Mouse (Mus musculus) right cerebral cortex, postnatal 25 days (tissue): ENCODE measurements around the gene Dennd5b.
A peak's percentile ranks its signal among the peaks of the same experiment; 100 is the strongest.
"Not testable (repeated sequence)": the region's sequence is repeated elsewhere in the genome, so short reads cannot be mapped to it uniquely, and the experiment has no call there.

Source experiments
- DNase-seq: peaks from one replicate; pipeline ENCODE4 v3.0.0; 2022

Dennd5b gene

DNA sequence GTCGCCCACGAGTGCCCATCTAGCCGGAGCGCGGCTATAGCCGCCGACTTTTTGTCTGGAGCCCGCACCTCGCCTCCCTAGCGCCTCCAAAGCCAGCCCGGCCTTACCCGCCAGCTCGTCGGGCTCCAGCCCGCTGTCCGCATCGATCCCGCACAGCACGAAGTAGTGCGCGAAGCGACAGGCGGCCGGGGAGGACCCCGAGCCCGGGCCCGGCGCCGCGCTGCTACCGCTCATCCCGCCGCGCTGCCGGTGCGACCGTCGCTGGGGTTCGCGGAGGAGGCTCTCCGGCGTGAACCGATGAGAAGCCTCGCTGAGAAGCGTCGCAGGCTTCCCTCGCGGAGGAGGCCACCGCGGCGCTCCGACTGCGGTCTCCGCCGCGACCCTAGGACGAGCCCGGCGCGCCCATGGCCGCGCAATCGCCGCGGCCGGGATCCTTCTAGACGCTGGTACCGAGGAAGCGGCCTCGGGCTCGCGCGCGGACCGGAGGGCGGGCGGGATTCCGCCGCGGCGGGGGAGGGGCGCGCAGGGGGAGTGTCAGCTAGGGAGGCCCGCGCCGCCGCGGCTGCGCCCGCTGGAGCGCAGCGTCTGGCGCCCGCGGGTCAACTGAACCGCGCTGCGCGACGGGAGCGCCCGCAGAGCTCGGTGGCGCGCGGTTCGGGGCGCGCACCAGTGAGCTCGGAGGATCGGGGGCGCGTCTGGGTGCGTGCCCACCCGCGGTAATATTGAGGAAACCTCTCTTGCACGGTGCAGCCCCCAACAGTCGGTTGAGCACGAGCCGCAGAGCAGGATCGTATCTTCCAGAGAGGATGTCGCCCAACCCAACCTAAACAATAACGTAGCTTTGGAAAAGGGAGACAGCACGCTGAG lies at the start of gene Dennd5b:
TSS of gene Dennd5b (minus strand) at position 605 of the 867 bp plus-strand sequence.
- DNase-seq = peak; percentile 87

DNA sequence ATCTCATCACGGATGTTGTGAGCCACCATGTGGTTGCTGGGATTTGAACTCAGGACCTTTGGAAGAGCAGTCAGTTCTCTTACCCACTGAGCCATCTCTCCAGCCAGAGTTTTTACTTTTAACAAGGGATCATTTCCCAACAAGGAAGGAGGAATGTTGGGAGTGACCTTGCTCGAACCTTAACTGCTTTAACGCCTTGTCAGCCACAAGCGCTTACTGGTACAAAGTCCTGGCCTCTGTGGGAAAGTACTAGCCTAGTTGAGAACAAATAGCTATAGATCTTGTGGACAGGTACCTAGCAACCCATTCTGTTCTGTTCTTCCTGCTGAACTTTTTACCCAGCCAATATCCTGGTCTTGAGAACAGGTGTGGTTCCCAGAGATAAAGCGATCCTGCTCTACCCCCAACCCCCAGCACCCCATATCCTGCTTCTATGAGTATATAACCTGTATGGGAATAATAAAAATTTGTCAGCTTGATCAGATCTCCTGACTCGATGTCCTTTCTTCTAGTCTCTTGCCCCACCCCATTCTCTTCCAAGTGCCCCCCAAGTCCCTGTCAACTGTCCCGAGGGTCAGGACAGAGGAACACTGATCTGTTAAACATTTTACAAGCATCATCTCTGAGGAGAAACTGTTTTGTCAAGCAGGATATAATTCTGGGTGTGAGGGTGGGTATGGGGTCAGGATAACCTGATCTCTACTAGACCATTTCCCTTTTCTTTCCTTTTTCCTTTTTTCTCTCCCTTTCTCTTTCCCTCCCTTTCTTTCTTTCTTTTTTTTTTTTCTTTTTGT lies 47.2 kb upstream of the Dennd5b start:
- DNase-seq = no peak

DNA sequence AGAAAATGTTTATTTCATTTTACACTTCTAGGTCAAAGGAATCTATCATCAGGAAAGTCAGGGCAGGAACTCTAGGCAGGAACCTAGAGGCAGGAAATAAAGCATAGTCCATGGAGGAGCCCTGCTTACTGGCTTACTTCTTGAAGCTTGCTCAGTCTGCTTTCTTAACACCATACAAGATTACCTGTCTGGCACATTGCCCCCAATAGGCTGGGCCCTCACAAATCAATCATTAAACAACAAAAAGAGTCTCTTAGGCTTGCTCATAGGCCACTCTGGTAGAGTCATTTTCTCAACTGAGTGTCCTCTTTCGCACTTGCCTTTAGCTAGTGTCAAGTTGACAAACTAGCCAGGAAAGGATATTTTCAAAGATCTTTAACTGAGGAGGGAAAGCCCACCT lies 43.7 kb upstream of the Dennd5b start:
- no peak for DNase-seq

DNA sequence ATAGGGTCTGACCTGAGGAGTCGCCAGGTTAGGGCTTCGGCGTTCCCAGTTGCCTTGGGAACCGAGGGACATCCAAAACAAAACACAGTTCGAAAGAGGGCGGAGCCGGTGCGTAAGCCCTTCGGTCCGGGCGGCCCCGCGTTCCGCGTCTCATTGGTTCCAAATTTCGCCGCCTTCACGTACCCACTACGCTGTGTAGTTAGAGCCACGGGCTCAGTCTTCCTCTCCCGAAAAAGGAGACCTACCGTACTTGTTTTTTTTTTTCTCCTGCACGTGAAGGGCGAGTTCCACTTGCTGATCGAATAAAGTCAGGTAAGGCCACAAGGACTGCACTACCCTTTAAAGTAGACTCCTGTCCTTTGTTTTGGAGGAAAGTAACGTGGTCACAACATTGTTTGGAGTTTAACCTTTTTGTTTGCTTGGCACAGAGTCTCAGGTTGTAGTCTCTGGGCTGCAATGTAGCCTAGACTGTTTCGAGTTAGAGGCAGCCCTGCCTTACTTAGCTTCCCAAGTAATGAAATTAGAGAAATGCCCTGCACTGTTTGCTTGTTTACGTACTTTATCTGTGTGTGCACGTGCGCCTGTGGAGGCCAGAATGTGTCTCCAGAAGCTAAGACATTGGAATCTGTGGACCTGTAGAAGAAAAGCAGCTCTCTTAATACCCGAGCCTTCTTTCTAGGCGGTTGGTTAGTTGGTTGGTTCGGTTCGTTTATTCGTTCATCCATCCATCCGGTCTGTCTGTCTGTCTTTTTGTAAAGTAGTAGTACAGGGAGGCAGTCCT lies 40.1 kb upstream of the Dennd5b start:
- peak; percentile 70 for DNase-seq

DNA sequence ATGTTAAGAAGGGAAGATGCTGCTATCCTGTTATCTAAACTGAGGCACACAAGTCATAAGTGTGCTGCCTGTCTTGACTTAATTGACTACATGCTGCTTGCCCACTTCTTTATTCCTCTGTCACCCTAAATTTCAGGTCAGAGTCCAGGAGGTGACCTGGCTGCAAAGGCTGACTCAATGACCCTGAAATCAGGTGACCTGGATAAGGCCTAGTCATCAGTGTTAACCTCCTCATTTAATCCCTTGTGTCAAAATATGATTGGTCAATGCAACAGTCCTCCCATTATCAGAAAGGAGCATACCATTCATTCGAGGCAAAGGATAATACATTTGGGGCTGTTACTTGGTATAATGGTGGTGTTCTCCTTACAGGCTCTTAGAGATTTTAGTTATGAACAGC lies 38.0 kb upstream of the Dennd5b start, which contains the start of gene Etfbkmt:
TSS of gene Etfbkmt (plus strand) at position 379 of the 400 bp plus-strand sequence.
- DNase-seq = no peak

DNA sequence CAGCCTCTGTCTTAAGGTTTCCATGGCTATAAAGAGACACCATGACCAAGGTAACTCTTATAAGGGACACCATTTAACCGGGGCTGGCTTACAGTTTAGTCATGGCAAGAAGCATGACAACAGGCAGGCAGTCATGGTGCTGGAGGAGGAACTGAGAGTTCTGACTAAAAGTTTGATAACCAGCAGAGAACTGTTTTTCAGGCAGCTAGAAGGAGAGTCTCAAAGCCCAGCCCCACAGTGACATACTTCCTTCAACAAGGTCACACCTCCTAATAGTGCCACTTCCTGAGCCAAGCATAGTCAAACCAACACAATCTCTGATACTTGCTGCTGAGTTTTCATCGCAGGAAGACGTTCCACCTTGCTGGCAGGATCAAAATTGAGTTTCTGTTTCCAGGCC lies 37.5 kb upstream of the Dennd5b start:
- no peak for DNase-seq

DNA sequence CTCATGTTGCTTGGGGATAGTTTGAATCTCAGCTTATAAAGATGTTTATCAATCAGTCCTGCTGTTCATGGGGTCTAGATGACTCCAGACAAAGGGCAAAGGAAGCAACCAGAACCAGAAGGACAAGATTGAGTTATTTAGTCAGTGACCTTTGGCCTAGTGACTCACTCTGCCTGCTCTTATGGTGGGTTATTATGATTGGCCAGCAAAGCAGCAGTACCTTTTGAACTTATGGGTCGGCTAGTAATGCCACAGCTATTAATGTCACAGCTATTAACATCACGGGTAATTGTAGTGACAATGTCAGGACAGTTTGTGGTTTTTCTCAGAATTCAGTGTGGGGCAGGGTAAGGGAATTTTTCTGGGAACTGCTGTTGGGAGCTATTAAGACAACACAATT lies 36.5 kb upstream of the Dennd5b start:
- DNase-seq = no peak

DNA sequence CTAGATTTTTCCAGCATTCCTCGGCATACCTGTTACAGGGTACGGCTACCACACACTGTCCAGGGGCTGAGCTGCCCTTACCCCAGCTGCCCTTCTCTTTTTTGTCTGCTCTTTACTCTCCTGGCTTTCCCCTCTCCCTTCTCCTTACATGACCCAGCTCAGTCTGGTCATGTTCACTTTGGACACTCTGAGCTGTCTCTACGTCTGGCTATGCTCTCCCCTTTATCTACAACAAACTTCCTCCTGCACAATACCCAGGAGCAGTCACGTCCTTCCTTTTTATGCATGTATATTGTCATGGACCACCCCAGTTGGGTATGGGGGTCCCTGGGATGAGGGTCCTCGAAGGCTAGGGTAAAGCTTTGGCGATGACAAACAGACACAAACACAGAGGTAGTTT lies 34.2 kb upstream of the Dennd5b start:
- DNase-seq = no peak

DNA sequence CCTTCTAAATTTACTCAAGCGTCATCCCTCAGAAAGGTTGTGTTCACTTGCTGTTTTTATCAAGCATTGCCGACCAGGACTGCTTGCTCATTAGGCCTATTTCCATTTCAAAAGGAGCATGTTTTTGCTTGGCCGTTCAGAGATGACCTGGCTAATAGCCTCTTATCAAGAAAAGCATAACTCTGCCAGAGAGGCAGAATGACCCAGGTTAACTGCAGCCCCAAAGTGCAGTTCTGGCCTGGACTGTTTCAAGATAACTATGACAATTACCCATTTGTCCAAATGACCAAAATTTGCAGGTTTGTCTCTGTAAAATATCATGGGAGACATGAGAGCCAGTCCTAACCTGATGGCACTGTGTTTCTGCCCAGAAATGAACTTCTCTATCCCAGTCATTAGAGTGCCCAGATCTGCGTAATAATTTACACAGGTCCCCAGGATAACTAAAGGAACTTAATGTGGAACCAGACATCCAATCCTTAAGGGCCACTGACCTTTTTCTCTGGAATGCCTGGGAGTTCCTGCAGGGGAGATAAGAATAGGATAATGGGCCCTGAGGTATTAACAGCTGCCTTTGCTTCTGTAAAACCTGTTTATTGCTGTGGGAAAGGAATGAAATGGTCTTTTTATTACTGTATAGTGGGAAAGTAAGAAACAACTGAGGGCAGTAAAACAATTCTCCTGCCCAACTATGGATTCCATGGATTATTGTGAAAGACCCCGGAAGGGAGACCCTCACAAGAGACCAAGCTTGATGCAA lies 33.1 kb upstream of the Dennd5b start:
- no peak for DNase-seq

DNA sequence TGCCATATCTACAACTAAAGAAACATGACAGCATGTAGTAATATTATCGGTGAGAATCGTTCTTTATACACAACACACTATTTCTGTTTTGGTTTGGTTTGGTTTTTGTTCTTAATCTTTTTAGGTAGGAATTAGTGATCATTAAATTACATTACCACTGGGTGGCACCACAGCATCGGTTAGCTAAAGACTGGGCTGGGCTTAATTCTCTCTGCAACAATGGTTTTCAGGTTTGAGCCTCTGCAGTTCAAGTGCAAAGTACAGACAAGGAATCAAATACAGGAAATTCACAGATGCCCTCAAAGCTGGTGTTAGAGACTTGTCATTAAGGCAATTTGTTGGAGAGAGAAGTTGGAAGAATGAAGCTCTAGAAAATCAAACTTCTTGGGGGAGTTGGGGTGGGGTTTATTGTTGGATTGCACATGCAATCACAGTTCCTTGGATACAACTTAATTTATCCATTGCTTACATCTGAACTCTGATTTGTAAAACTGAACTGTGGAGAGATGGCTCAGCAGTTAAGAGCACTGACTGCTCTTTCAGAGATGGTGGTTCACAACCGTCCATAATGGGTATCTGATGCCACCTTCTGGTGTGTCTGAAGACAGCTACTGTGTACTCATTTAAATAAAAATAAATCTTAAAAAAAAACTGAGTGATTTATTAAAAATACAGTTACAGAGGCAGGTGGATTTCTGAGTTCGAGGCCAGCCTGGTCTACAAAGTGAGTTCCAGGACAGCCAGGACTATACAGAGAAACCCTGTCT lies 31.0 kb upstream of the Dennd5b start:
- DNase-seq = no peak

DNA sequence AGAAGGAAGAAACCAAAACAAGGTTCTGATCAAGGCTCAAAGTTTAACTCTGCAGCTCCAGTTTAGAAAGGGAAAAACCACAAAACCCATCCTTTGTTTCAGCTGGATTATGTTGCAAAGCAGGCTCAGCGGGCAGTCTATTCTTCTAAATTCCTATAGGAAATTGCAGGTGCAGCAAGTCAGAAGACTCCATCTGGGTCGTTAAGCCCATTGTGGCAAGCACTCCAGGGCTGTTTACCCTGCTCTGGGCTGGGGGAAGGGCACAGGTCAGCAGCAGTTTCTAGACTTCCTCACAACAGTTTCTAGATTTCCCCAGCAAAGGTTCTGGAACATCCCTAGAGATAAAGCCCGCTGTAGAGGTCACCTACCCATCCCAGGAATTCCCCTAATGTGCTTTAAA lies 29.6 kb upstream of the Dennd5b start:
- DNase-seq = no peak

DNA sequence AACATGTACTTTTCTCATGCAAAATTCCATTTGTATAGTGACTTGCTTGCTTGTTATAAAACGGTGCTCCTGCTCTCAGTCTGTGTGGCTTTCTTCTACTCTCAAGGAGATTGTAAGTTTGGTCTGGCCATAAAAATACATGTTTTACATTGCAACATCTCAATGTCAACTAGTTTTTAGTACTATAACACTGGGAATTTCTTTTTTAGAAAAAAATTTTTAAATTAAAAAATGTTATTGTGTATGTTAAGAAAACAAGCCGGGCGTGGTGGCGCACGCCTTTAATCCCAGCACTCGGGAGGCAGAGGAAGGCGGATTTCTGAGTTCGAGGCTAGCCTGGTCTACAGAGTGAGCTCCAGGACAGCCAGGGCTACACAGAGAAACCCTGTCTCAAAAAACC lies 28.4 kb upstream of the Dennd5b start, which contains the start of gene Gm10203:
TSS of gene Gm10203 (plus strand) at position 301 of the 400 bp plus-strand sequence.
- DNase-seq = not testable (repeated sequence)

DNA sequence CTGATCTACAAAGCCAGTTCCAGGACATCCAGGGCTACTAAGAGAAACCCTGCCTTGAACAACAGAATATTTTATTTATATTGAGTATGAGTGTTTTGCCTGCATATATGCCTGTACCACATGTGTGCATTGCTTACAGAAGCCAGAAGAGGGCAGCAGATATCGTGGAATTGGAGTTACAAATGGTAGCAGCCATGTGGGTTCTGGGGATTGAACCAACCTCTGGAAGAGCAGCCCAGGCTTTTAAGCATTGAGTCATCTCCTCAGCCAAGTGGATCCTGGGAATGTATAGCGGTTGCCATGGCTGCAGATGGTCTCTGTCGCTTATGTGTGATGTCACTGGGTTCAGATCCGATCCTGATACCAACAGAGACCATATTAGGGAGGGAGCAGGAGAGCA lies 25.2 kb upstream of the Dennd5b start:
- DNase-seq = no peak

DNA sequence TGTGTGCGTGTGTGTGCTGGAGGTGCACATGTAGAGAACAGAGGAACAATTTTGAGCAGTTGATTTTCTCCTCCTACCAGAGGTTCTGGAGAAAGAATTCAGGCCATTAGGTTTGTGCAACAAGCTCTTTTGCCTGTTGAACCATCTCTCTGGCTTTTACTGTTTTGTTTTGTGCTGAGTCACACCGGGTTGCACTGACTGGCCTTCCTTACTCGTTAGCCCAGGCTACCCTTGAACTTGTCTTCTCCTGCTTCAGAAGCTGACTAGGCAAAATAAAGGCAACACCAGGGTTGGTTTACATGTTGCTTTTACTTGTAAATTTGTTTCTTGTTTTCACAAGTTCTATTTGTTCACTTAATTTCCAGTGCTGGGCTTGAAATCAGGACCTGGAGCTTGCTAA lies 21.6 kb upstream of the Dennd5b start:
- DNase-seq = no peak

DNA sequence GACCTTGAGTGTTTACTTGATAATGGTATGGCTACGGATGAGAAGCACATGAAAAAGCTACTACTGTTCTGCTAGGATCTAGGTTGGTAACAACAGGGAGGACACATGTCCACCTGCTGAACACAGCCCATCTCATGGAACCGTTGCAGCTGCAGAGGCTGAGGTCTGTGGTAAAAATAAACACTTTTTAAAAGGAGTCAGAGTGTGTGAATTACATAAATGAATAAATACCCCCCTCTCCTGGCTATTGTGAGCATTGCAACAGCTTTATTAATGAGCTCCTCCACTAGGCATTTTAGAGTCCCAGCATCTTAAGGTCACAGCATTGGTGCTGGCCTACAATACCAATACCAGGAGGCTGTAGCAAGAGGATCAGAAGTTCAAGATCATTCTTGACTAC lies 18.4 kb upstream of the Dennd5b start:
- no peak for DNase-seq

DNA sequence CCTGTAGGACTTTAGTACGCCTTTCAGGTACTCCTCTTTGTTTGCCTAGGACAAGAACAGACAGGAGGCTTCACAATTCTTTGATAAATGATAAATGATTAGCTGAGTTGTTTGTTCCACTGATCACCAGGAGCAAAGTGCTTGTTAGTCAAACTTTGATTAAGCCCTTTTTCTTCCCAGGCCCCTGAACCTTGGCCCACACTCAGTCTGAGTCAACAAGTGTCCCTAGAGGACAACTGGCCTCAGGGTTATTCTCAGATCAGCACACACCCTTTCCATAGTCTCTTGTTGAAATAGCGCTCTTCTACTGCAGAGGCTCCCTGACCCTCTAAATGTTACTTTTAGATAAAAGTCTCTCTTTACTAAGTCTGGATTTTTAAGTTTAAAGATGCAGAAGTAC lies 17.5 kb upstream of the Dennd5b start:
- DNase-seq = no peak

DNA sequence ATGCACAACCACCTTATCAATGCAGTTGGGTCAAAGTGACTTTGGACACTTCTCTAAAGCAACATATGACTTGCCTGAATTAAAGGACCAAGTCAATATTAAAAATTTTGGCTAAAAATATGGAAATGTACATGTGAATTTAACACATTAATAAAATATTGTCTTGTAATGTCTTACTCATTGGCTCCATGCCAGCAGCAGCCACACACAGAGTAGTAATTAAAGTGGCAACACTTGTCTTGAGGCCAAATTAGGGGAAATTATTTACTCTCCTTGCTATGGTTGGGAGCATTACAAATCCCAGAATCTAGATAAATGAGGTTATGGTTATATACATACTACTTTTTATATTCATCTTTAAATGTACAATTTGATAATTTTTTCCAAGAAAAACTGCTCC lies 15.5 kb upstream of the Dennd5b start:
- no peak for DNase-seq

DNA sequence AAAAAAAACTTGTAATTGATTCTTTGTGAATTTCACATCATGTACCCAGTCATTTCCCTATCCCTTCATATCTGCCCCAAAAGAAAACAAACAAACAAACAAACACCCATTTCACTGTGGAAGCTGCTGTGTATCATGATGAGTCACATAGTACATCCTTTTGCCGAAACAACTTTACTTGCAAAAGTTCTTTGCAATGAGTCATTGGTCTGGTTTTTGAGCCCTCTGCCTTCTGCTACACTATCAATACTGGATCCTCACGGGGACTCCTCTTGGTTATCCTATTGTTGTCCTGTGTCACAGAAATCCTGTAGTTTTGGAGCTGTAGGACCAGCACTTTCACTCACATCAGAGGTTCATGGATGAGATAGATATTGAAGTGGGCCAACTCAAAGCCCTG lies 7.4 kb upstream of the Dennd5b start:
- DNase-seq = no peak

DNA sequence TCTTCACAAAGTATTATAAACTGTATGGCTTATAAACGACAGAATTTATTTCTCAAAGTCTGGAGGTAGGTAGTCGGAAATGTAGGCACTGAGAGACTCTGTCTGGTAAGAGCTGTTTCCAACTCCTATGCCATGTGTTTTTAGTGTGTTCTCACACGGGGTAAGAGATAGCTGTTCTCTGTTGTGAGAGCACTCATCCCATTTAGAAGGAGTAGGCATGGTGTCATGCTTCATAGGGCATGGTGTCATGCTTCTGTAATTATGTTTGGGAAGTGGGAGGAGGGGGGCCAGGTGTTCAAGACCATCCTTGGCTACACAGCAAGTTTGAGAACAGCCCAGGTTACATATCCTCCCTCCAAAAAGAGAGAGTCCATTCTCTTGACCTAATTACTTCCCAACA lies 6.1 kb upstream of the Dennd5b start:
- DNase-seq = no peak

DNA sequence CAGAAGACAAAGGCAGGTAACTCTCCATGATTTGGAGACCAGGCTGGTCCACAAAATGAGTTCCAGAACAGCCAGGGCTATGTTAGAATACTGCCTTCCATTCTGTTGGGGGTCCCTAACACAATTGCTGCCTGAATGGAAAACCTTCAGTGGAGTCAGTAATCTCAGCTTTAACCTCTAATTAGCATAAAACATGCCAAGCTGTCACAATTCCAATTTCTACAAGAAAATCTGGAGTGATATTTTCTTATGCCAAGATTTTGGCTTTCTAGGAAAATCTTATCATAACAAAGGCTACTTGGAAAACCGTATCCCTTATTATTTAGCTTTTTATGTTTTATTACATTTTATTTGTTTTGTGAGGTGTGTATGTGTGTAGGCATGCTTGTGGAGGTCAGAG lies 2.0 kb upstream of the Dennd5b start:
- DNase-seq = no peak

DNA sequence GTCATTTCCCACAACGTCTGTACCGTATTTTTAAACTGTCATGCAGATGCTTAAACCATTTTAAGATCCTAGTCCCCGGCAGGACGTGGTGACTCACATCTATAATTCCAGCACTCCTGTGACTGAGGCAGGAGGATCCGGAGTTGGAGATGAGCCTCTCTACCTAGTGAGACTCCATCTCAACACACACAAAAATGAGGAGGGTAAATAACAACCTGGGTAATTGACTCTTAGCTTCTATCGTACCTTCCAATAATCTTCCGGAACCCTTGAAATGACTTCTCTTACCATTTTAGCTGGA lies 413 bp upstream of the Dennd5b start:
- DNase-seq = no peak
